Mouse (Mus musculus) olfactory bulb, adult 2 months (tissue): ENCODE data around the gene Tars2.

ENCODE experiments used
- CTCF ChIP-seq: fragments of 200-500 bp; IDR thresholded peaks from 2 replicates; pipeline ENCODE4 v1.5.1; 2012; ENCODE audit warnings: low read depth, mild to moderate bottlenecking, low read length, moderate library complexity; ENCODE audit not compliant: insufficient read depth
- POLR2A ChIP-seq: fragments of 200-500 bp; IDR thresholded peaks from 2 replicates; pipeline ENCODE4 v1.6.1; 2012; ENCODE audit warnings: mild to moderate bottlenecking, low read depth, low read length, moderate library complexity; ENCODE audit not compliant: insufficient read depth

DNA sequence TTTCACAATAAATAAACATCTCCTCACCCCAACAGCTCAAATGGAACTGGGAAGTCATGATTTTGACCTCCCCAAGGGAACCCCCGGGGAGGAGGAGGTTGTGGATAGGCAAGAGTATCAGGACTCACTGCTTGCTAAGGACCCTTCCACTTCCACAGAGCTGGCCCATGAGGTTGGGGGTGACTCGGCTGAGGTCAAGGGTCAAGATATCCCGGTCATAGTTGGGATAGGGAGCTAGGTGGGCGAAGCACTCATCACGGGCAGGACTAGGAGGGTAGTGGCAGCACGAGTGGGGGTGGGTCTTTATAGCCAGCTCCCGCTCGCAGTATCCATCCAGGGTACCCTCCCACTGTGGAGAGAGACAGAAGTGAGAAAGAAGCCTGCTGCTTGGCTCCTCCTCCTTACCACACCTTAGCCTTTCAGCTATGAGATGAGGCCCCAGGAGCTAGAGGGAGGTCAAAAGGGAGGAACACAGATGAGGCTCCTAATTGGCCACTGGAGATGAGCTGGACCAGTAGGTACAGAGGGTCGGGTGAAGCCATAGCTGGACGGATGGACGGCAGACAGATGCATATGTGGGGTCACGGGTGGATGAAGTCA is 24.8 kb downstream of the Tars2 start:
- TF ChIP-seq CTCF (no peak), POLR2A (no peak)
